Mouse (Mus musculus): ENCODE measurements around the gene Jchain. TPM values are rescaled to one million over a fixed set of nuclear protein-coding genes. Genes with fewer than 3 reads are reported as not detected.

The Jchain gene
- polyA plus RNA-seq, 1 experiment from 2014 or later = 0.34 TPM

GRCm38 (mm10) chr5:88489004-88489403 lies 38.7 kb downstream of the Jchain start:
- no peaks in the 10 kb centered on the region for H3K36me3 ChIP-seq
- H3K4me3 ChIP-seq = no peak overlapping the region
- no peaks in the 10 kb centered on the region for H3K27me3 ChIP-seq (ENCODE audit: insufficient read depth, poor library complexity, severe bottlenecking)
- 75% methylated on average over 2 of the region's 2 CpGs for WGBS
- no peak for DNase-seq (ENCODE audit: low spot score)
- no peaks in the 10 kb centered on the region for H3K9me3 ChIP-seq
- no peak overlapping the region for H3K27ac ChIP-seq
- H3K4me1 ChIP-seq (replicated peaks) = peaks cover 3% of the 10 kb centered on the region; the same call in 1 of the 2 replicates

GRCm38 (mm10) chr5:88487675-88488074 lies 40.0 kb downstream of the Jchain start, which contains the start of gene Enam:
Gene Enam (plus strand): TSS chr5:88487975.
- peaks cover 3% of the 10 kb centered on the region; the same call in 1 of the 2 replicates for H3K4me1 ChIP-seq (replicated peaks)
- H3K27ac ChIP-seq = no peak within 1 kb of the TSS
- no peak for DNase-seq (ENCODE audit: low spot score)
- H3K27me3 ChIP-seq (ENCODE audit: insufficient read depth, poor library complexity, severe bottlenecking) = no peaks in the 10 kb centered on the region
- no peaks in the 10 kb centered on the region for H3K9me3 ChIP-seq
- H3K4me3 ChIP-seq = no peak within 1 kb of the TSS
- no peaks in the 10 kb centered on the region for H3K36me3 ChIP-seq

Other genes with a start within 250 kb of the Jchain start
- gene Prol1, start 210.6 kb downstream of the Jchain start, polyA plus RNA-seq (2016; fragmentation: Nextera tagmentation; extraction: Ambion mirVana) = not detected in 2 replicates
- gene Amtn, start 151.8 kb downstream of the Jchain start, polyA plus RNA-seq (2016; fragmentation: Nextera tagmentation; extraction: Ambion mirVana) = not detected in 2 replicates
- gene Ambn, start 71.9 kb downstream of the Jchain start, polyA plus RNA-seq (2016; fragmentation: Nextera tagmentation; extraction: Ambion mirVana) = not detected in 2 replicates
- gene Enam, start 39.9 kb downstream of the Jchain start, polyA plus RNA-seq (2016; fragmentation: Nextera tagmentation; extraction: Ambion mirVana) = not detected in 2 replicates
- 48.2 and 73.7 TPM in 2 replicates for gene Utp3, start 26.6 kb upstream of the Jchain start, polyA plus RNA-seq (2016; fragmentation: Nextera tagmentation; extraction: Ambion mirVana)
- gene Rufy3, start 37.1 kb upstream of the Jchain start, polyA plus RNA-seq (2016; fragmentation: Nextera tagmentation; extraction: Ambion mirVana) = 50.6 and 103 TPM in 2 replicates
- gene Grsf1, start 148.3 kb upstream of the Jchain start, polyA plus RNA-seq (2016; fragmentation: Nextera tagmentation; extraction: Ambion mirVana) = 76.0 and 81.2 TPM in 2 replicates
- 10.8 TPM in 2 replicates for gene Mob1b, start 193.0 kb upstream of the Jchain start, polyA plus RNA-seq (2016; fragmentation: Nextera tagmentation; extraction: Ambion mirVana)
- gene Dck, start 237.1 kb upstream of the Jchain start, polyA plus RNA-seq (2016; fragmentation: Nextera tagmentation; extraction: Ambion mirVana) = 93.0 and 103 TPM in 2 replicates